Mouse (Mus musculus): ENCODE measurements around the gene Atrnl1. TPM values are rescaled to one million over a fixed set of nuclear protein-coding genes. Genes with fewer than 3 reads are reported as not detected.
A peak's percentile ranks its signal among the peaks of the same experiment; 100 is the strongest.

Atrnl1 gene
- polyA plus RNA-seq, 1 experiment from 2014 or later = 5.6 TPM

GRCm38 (mm10) chr19:58125010-58125409 lies 514.2 kb downstream of the Atrnl1 start:
- no peaks in the 10 kb centered on the region for H3K36me3 ChIP-seq (ENCODE audit: control insufficient read depth, insufficient read depth, low read length)
- no peaks in the 10 kb centered on the region for H3K9me3 ChIP-seq (ENCODE audit: control insufficient read depth, low read length)
- 95% methylated on average over 14 of the region's 14 CpGs for WGBS
- DNase-seq (ENCODE audit: low spot score, missing footprints) (no peak), ATAC-seq (ENCODE audit: low FRiP score) (no peak)
- H3K27ac ChIP-seq (ENCODE audit: low read depth, low read length) = no peak overlapping the region
- no peaks in the 10 kb centered on the region for H3K4me1 ChIP-seq (ENCODE audit: control insufficient read depth, insufficient read depth, low read length)
- H3K27me3 ChIP-seq (ENCODE audit: control insufficient read depth, insufficient read depth, low read length) = no peaks in the 10 kb centered on the region
- H3K9ac ChIP-seq (ENCODE audit: low read length) = no peak overlapping the region
- no peak overlapping the region for H3K4me3 ChIP-seq (ENCODE audit: low read depth, low read length)
- H3K4me2 ChIP-seq = no peak overlapping the region

GRCm38 (mm10) chr19:58131896-58132295 lies 521.1 kb downstream of the Atrnl1 start:
- DNase-seq (ENCODE audit: low spot score, missing footprints) (peak; percentile 45), ATAC-seq (ENCODE audit: low FRiP score) (no peak)
- Histone ChIP-seq H3K4me2 (no peak overlapping the region), H3K27ac (ENCODE audit: low read depth, low read length) (no peak overlapping the region), H3K4me1 (ENCODE audit: control insufficient read depth, insufficient read depth, low read length) (no peaks in the 10 kb centered on the region), H3K9me3 (ENCODE audit: control insufficient read depth, low read length) (no peaks in the 10 kb centered on the region), H3K4me3 (ENCODE audit: low read depth, low read length) (no peak overlapping the region), H3K36me3 (ENCODE audit: control insufficient read depth, insufficient read depth, low read length) (no peaks in the 10 kb centered on the region; the same call in none of the 2 replicates), H3K27me3 (ENCODE audit: control insufficient read depth, insufficient read depth, low read length) (no peaks in the 10 kb centered on the region), H3K9ac (ENCODE audit: low read length) (no peak overlapping the region)
- 91% methylated on average over 9 of the region's 9 CpGs for WGBS

- 45% methylated on average over 13 of the region's 13 CpGs for WGBS
- Histone ChIP-seq H3K27me3 (ENCODE audit: control insufficient read depth, insufficient read depth, low read length) (no peaks in the 10 kb centered on the region), H3K4me3 (ENCODE audit: low read depth, low read length) (no peak overlapping the region), H3K9me3 (ENCODE audit: control insufficient read depth, low read length) (no peaks in the 10 kb centered on the region), H3K36me3 (ENCODE audit: control insufficient read depth, insufficient read depth, low read length) (no peaks in the 10 kb centered on the region), H3K4me1 (ENCODE audit: control insufficient read depth, insufficient read depth, low read length) (peaks cover 5% of the 10 kb centered on the region; the same call in 1 of the 2 replicates), H3K27ac (ENCODE audit: low read depth, low read length) (no peak overlapping the region), H3K9ac (ENCODE audit: low read length) (no peak overlapping the region), H3K4me2 (no peak overlapping the region)
- no peak for ATAC-seq (ENCODE audit: low FRiP score)
- peak; percentile 82 for DNase-seq (ENCODE audit: low spot score, missing footprints)
Observed at GRCm38 (mm10) chr19:58140191-58140784, 529.5 kb downstream of the Atrnl1 start.

- peak; percentile 57 for DNase-seq (ENCODE audit: low spot score, missing footprints)
- H3K36me3 ChIP-seq (ENCODE audit: control insufficient read depth, insufficient read depth, low read length) = no peaks in the 10 kb centered on the region
- H3K27ac ChIP-seq (ENCODE audit: low read depth, low read length) = no peak overlapping the region
- H3K4me1 ChIP-seq (ENCODE audit: control insufficient read depth, insufficient read depth, low read length) = peaks cover 5% of the 10 kb centered on the region; the same call in 1 of the 2 replicates
- H3K4me3 ChIP-seq (ENCODE audit: low read depth, low read length) = no peak overlapping the region
- no peak overlapping the region for H3K9ac ChIP-seq (ENCODE audit: low read length)
- H3K4me2 ChIP-seq = no peak overlapping the region
- WGBS = 93% methylated on average over 7 of the region's 7 CpGs
- no peaks in the 10 kb centered on the region for H3K27me3 ChIP-seq (ENCODE audit: control insufficient read depth, insufficient read depth, low read length)
- no peaks in the 10 kb centered on the region for H3K9me3 ChIP-seq (ENCODE audit: control insufficient read depth, low read length)
- no peak for ATAC-seq (ENCODE audit: low FRiP score)
Observed at GRCm38 (mm10) chr19:58143853-58144454, 533.1 kb downstream of the Atrnl1 start.

- DNase-seq (ENCODE audit: low spot score, missing footprints) (peak; percentile 74), ATAC-seq (ENCODE audit: low FRiP score) (no peak)
- no peak overlapping the region for H3K4me3 ChIP-seq (ENCODE audit: low read depth, low read length)
- H3K27ac ChIP-seq (ENCODE audit: low read depth, low read length) = no peak overlapping the region
- no peaks in the 10 kb centered on the region for H3K9me3 ChIP-seq (ENCODE audit: control insufficient read depth, low read length)
- 83% methylated on average over 9 of the region's 9 CpGs for WGBS
- no peak overlapping the region for H3K9ac ChIP-seq (ENCODE audit: low read length)
- H3K4me2 ChIP-seq = no peak overlapping the region
- H3K4me1 ChIP-seq (ENCODE audit: control insufficient read depth, insufficient read depth, low read length) = peaks cover 1% of the 10 kb centered on the region; the same call in 1 of the 2 replicates
- H3K36me3 ChIP-seq (ENCODE audit: control insufficient read depth, insufficient read depth, low read length) = no peaks in the 10 kb centered on the region
- H3K27me3 ChIP-seq (ENCODE audit: control insufficient read depth, insufficient read depth, low read length) = no peaks in the 10 kb centered on the region
Observed at GRCm38 (mm10) chr19:58145521-58145920, 534.7 kb downstream of the Atrnl1 start.

- no peaks in the 10 kb centered on the region for H3K27me3 ChIP-seq (ENCODE audit: control insufficient read depth, insufficient read depth, low read length)
- H3K4me2 ChIP-seq = no peak overlapping the region
- H3K9ac ChIP-seq (ENCODE audit: low read length) = no peak overlapping the region
- no peak overlapping the region for H3K4me3 ChIP-seq (ENCODE audit: low read depth, low read length)
- H3K27ac ChIP-seq (ENCODE audit: low read depth, low read length) = no peak overlapping the region
- no peaks in the 10 kb centered on the region for H3K36me3 ChIP-seq (ENCODE audit: control insufficient read depth, insufficient read depth, low read length)
- no peak for ATAC-seq (ENCODE audit: low FRiP score)
- H3K9me3 ChIP-seq (ENCODE audit: control insufficient read depth, low read length) = no peaks in the 10 kb centered on the region
- no peak for DNase-seq (ENCODE audit: low spot score, missing footprints)
- H3K4me1 ChIP-seq (ENCODE audit: control insufficient read depth, insufficient read depth, low read length) = no peaks in the 10 kb centered on the region
- WGBS = 93% methylated on average over 7 of the region's 7 CpGs
Observed at GRCm38 (mm10) chr19:58151257-58151656, 540.4 kb downstream of the Atrnl1 start.

- no peak for DNase-seq (ENCODE audit: low spot score, missing footprints)
- Histone ChIP-seq H3K9me3 (ENCODE audit: control insufficient read depth, low read length) (no peaks in the 10 kb centered on the region), H3K36me3 (ENCODE audit: control insufficient read depth, insufficient read depth, low read length) (no peaks in the 10 kb centered on the region), H3K27me3 (ENCODE audit: control insufficient read depth, insufficient read depth, low read length) (no peaks in the 10 kb centered on the region), H3K4me2 (no peak overlapping the region), H3K4me1 (ENCODE audit: control insufficient read depth, insufficient read depth, low read length) (peaks cover 8% of the 10 kb centered on the region), H3K27ac (ENCODE audit: low read depth, low read length) (no peak overlapping the region), H3K9ac (ENCODE audit: low read length) (no peak overlapping the region), H3K4me3 (ENCODE audit: low read depth, low read length) (no peak overlapping the region)
- WGBS = 90% methylated on average over 9 of the region's 9 CpGs
- ATAC-seq (ENCODE audit: low FRiP score) = no peak
Observed at GRCm38 (mm10) chr19:58161569-58161968, 550.7 kb downstream of the Atrnl1 start.

GRCm38 (mm10) chr19:58164896-58165634 lies 554.2 kb downstream of the Atrnl1 start:
- Histone ChIP-seq H3K9ac (ENCODE audit: low read length) (no peak overlapping the region), H3K36me3 (ENCODE audit: control insufficient read depth, insufficient read depth, low read length) (no peaks in the 10 kb centered on the region), H3K27me3 (ENCODE audit: control insufficient read depth, insufficient read depth, low read length) (no peaks in the 10 kb centered on the region), H3K4me1 (ENCODE audit: control insufficient read depth, insufficient read depth, low read length) (peaks cover 8% of the 10 kb centered on the region), H3K4me3 (ENCODE audit: low read depth, low read length) (no peak overlapping the region), H3K9me3 (ENCODE audit: control insufficient read depth, low read length) (no peaks in the 10 kb centered on the region), H3K4me2 (no peak overlapping the region), H3K27ac (ENCODE audit: low read depth, low read length) (no peak overlapping the region)
- 89% methylated on average over 7 of the region's 7 CpGs for WGBS
- DNase-seq (ENCODE audit: low spot score, missing footprints) (no peak), ATAC-seq (ENCODE audit: low FRiP score) (no peak)

- DNase-seq (ENCODE audit: low spot score, missing footprints) (no peak), ATAC-seq (ENCODE audit: low FRiP score) (no peak)
- Histone ChIP-seq H3K27ac (ENCODE audit: low read depth, low read length) (no peak overlapping the region), H3K4me1 (ENCODE audit: control insufficient read depth, insufficient read depth, low read length) (peaks cover 8% of the 10 kb centered on the region), H3K36me3 (ENCODE audit: control insufficient read depth, insufficient read depth, low read length) (no peaks in the 10 kb centered on the region), H3K4me3 (ENCODE audit: low read depth, low read length) (no peak overlapping the region), H3K27me3 (ENCODE audit: control insufficient read depth, insufficient read depth, low read length) (no peaks in the 10 kb centered on the region), H3K4me2 (no peak overlapping the region), H3K9me3 (ENCODE audit: control insufficient read depth, low read length) (no peaks in the 10 kb centered on the region), H3K9ac (ENCODE audit: low read length) (no peak overlapping the region)
- WGBS = 37% methylated on average over 9 of the region's 9 CpGs
Observed at GRCm38 (mm10) chr19:58165635-58166015, 554.8 kb downstream of the Atrnl1 start.
